Mouse (Mus musculus): ENCODE data around the gene Jph2. TPM values are rescaled to one million over a fixed set of nuclear protein-coding genes. Genes with fewer than 3 reads are reported as not detected.

Gene Jph2
- polyA plus RNA-seq, 1 experiment from 2014 or later, result 6.9 TPM

- no peak overlapping the region for H3K9ac ChIP-seq
- WGBS, result 36% methylated on average over 13 of the region's 13 CpGs
- H3K27ac ChIP-seq, result 0 out of 2 replicates have a peak overlapping the region, but pooled peaks have one; percentile 2
- H3K4me3 ChIP-seq, result no peak overlapping the region
- H3K36me3 ChIP-seq, result no peaks in the 10 kb centered on the region
- no peaks in the 10 kb centered on the region for H3K9me3 ChIP-seq
- H3K4me1 ChIP-seq, result peaks cover 7% of the 10 kb centered on the region; the same call in 1 of the 2 replicates
- peaks cover 12% of the 10 kb centered on the region; the same call in 1 of the 2 replicates for H3K27me3 ChIP-seq
- peak; percentile 27; the same call in 1 of the 2 replicates for ATAC-seq (ENCODE audit: borderline replicate concordance, extremely low read depth, low FRiP score, low TSS enrichment)
- H3K4me2 ChIP-seq, result no peak overlapping the region
Observed at GRCm38 (mm10) chr2:163332368-163333055, 65.3 kb downstream of the Jph2 start.

- no peak overlapping the region for H3K4me3 ChIP-seq
- H3K27ac ChIP-seq, result no peak overlapping the region
- no peaks in the 10 kb centered on the region for H3K36me3 ChIP-seq
- no peak overlapping the region for H3K9ac ChIP-seq
- H3K4me1 ChIP-seq, result peaks cover 7% of the 10 kb centered on the region; the same call in 1 of the 2 replicates
- peaks cover 2% of the 10 kb centered on the region; the same call in 1 of the 2 replicates for H3K27me3 ChIP-seq
- no peak; the same call in 1 of the 2 replicates for ATAC-seq (ENCODE audit: borderline replicate concordance, extremely low read depth, low FRiP score, low TSS enrichment)
- 73% methylated on average over 6 of the region's 6 CpGs for WGBS
- no peak overlapping the region for H3K4me2 ChIP-seq
- no peaks in the 10 kb centered on the region for H3K9me3 ChIP-seq
Observed at GRCm38 (mm10) chr2:163331423-163331822, 66.4 kb downstream of the Jph2 start.

- no peak overlapping the region for H3K4me2 ChIP-seq
- no peak overlapping the region for H3K27ac ChIP-seq
- H3K4me1 ChIP-seq, result peaks cover 7% of the 10 kb centered on the region; the same call in 1 of the 2 replicates
- H3K27me3 ChIP-seq, result no peaks in the 10 kb centered on the region; the same call in 1 of the 2 replicates
- H3K4me3 ChIP-seq, result no peak overlapping the region
- 23% methylated on average over 7 of the region's 7 CpGs for WGBS
- ATAC-seq (ENCODE audit: borderline replicate concordance, extremely low read depth, low FRiP score, low TSS enrichment), result no peak
- H3K36me3 ChIP-seq, result no peaks in the 10 kb centered on the region
- H3K9ac ChIP-seq, result no peak overlapping the region
- no peaks in the 10 kb centered on the region for H3K9me3 ChIP-seq
Observed at GRCm38 (mm10) chr2:163330742-163331141, 67.1 kb downstream of the Jph2 start.

- Histone ChIP-seq H3K4me3 (no peak overlapping the region), H3K4me2 (no peak overlapping the region), H3K27ac (no peak overlapping the region), H3K36me3 (no peaks in the 10 kb centered on the region), H3K27me3 (peaks cover 4% of the 10 kb centered on the region; the same call in 1 of the 2 replicates), H3K4me1 (no peaks in the 10 kb centered on the region), H3K9me3 (no peaks in the 10 kb centered on the region), H3K9ac (no peak overlapping the region)
- 21% methylated on average over 1 of the region's 1 CpGs for WGBS
- ATAC-seq (ENCODE audit: borderline replicate concordance, extremely low read depth, low FRiP score, low TSS enrichment), result no peak
Observed at GRCm38 (mm10) chr2:163323163-163323562, 74.6 kb downstream of the Jph2 start.

GRCm38 (mm10) chr2:163318777-163319176 lies 79.0 kb downstream of the Jph2 start:
- ATAC-seq (ENCODE audit: borderline replicate concordance, extremely low read depth, low FRiP score, low TSS enrichment), result no peak
- H3K27ac ChIP-seq, result no peak overlapping the region
- no peak overlapping the region for H3K4me2 ChIP-seq
- H3K9ac ChIP-seq, result no peak overlapping the region
- no peaks in the 10 kb centered on the region for H3K4me1 ChIP-seq
- H3K4me3 ChIP-seq, result no peak overlapping the region
- WGBS, result 80% methylated on average over 3 of the region's 3 CpGs
- H3K36me3 ChIP-seq, result no peaks in the 10 kb centered on the region
- H3K27me3 ChIP-seq, result peaks cover 4% of the 10 kb centered on the region; the same call in 1 of the 2 replicates
- H3K9me3 ChIP-seq, result no peaks in the 10 kb centered on the region

- no peak overlapping the region for H3K4me2 ChIP-seq
- H3K4me3 ChIP-seq, result no peak overlapping the region
- no peak overlapping the region for H3K9ac ChIP-seq
- H3K27ac ChIP-seq, result no peak overlapping the region
- no peaks in the 10 kb centered on the region for H3K36me3 ChIP-seq
- H3K9me3 ChIP-seq, result no peaks in the 10 kb centered on the region
- no peaks in the 10 kb centered on the region for H3K4me1 ChIP-seq
- H3K27me3 ChIP-seq, result no peaks in the 10 kb centered on the region; the same call in 1 of the 2 replicates
- WGBS, result 54% methylated on average over 4 of the region's 4 CpGs
- no peak for ATAC-seq (ENCODE audit: borderline replicate concordance, extremely low read depth, low FRiP score, low TSS enrichment)
Observed at GRCm38 (mm10) chr2:163317281-163317680, 80.5 kb downstream of the Jph2 start.

- no peak for ATAC-seq (ENCODE audit: borderline replicate concordance, extremely low read depth, low FRiP score, low TSS enrichment)
- no peak overlapping the region for H3K4me2 ChIP-seq
- no peaks in the 10 kb centered on the region for H3K4me1 ChIP-seq
- 65% methylated on average over 11 of the region's 11 CpGs for WGBS
- no peaks in the 10 kb centered on the region for H3K36me3 ChIP-seq
- no peaks in the 10 kb centered on the region for H3K9me3 ChIP-seq
- H3K4me3 ChIP-seq, result no peak overlapping the region
- no peaks in the 10 kb centered on the region for H3K27me3 ChIP-seq
- no peak overlapping the region for H3K9ac ChIP-seq
- H3K27ac ChIP-seq, result no peak overlapping the region
Observed at GRCm38 (mm10) chr2:163310163-163310688, 87.6 kb downstream of the Jph2 start.

GRCm38 (mm10) chr2:163309376-163309775 lies 88.4 kb downstream of the Jph2 start:
- ATAC-seq (ENCODE audit: borderline replicate concordance, extremely low read depth, low FRiP score, low TSS enrichment), result no peak
- Histone ChIP-seq H3K9me3 (no peaks in the 10 kb centered on the region), H3K4me1 (no peaks in the 10 kb centered on the region), H3K4me3 (no peak overlapping the region), H3K27ac (no peak overlapping the region), H3K4me2 (no peak overlapping the region), H3K9ac (no peak overlapping the region), H3K27me3 (no peaks in the 10 kb centered on the region), H3K36me3 (no peaks in the 10 kb centered on the region)
- 87% methylated on average over 17 of the region's 17 CpGs for WGBS

- H3K27ac ChIP-seq, result no peak overlapping the region
- H3K27me3 ChIP-seq, result no peaks in the 10 kb centered on the region
- no peak overlapping the region for H3K4me3 ChIP-seq
- no peaks in the 10 kb centered on the region for H3K9me3 ChIP-seq
- no peak overlapping the region for H3K9ac ChIP-seq
- ATAC-seq (ENCODE audit: borderline replicate concordance, extremely low read depth, low FRiP score, low TSS enrichment), result no peak
- WGBS, result 48% methylated on average over 9 of the region's 9 CpGs
- 0 out of 2 replicates have a peak, but pooled peaks cover 4% of the 10 kb centered on the region for H3K4me1 ChIP-seq
- no peaks in the 10 kb centered on the region for H3K36me3 ChIP-seq
- H3K4me2 ChIP-seq, result no peak overlapping the region
Observed at GRCm38 (mm10) chr2:163303037-163303436, 94.8 kb downstream of the Jph2 start.

GRCm38 (mm10) chr2:163301641-163302040 lies 96.2 kb downstream of the Jph2 start:
- Histone ChIP-seq H3K4me1 (0 out of 2 replicates have a peak, but pooled peaks cover 4% of the 10 kb centered on the region), H3K27me3 (no peaks in the 10 kb centered on the region), H3K4me2 (no peak overlapping the region), H3K36me3 (no peaks in the 10 kb centered on the region), H3K9ac (no peak overlapping the region), H3K4me3 (no peak overlapping the region), H3K9me3 (no peaks in the 10 kb centered on the region), H3K27ac (no peak overlapping the region)
- WGBS, result 39% methylated on average over 5 of the region's 5 CpGs
- ATAC-seq (ENCODE audit: borderline replicate concordance, extremely low read depth, low FRiP score, low TSS enrichment), result no peak

- H3K9ac ChIP-seq, result no peak overlapping the region
- 0 out of 2 replicates have a peak, but pooled peaks cover 4% of the 10 kb centered on the region for H3K4me1 ChIP-seq
- ATAC-seq (ENCODE audit: borderline replicate concordance, extremely low read depth, low FRiP score, low TSS enrichment), result no peak
- H3K27me3 ChIP-seq, result no peaks in the 10 kb centered on the region
- no peak overlapping the region for H3K27ac ChIP-seq
- no peaks in the 10 kb centered on the region for H3K36me3 ChIP-seq
- 50% methylated on average over 14 of the region's 14 CpGs for WGBS
- no peak overlapping the region for H3K4me3 ChIP-seq
- no peak overlapping the region for H3K4me2 ChIP-seq
- no peaks in the 10 kb centered on the region for H3K9me3 ChIP-seq
Observed at GRCm38 (mm10) chr2:163300069-163301060, 97.4 kb downstream of the Jph2 start.

Data from lung, embryonic 15.5 days (tissue).